Mouse (Mus musculus) midbrain, embryonic 11.5 days (tissue): ENCODE measurements at regions not wholly inside any gene's neighbourhood (a gene's known extent, or its start where the extent isn't known, plus 50 kb on each side); places are given as distances from the start of the nearest gene placed in this dataset.

Experiments
- ATAC-seq: fragments of 200-750 bp; cut with Nextera tagmentation; 2 replicates; pipeline ENCODE4 v1.8.0; 2017; ENCODE audit warnings: moderate TSS enrichment, moderate library complexity; ENCODE audit not compliant: low FRiP score
- DNase-seq: peaks from one replicate; pipeline ENCODE4 v3.0.0; 2015; ENCODE audit warnings: low spot score; ENCODE audit errors: missing footprints
- H3K27ac ChIP-seq: fragments of 300-500 bp; sonication (generic); 2 replicates; pipeline ENCODE4 v1.5.1; 2014; ENCODE audit warnings: low read depth, low read length
- H3K27me3 ChIP-seq: fragments of 300-500 bp; sonication (generic); 2 replicates; pipeline ENCODE4 v1.6.1; 2014; ENCODE audit warnings: mild to moderate bottlenecking, low read length, moderate library complexity, mixed read lengths; ENCODE audit not compliant: control insufficient read depth, insufficient read depth
- H3K36me3 ChIP-seq: fragments of 300-500 bp; sonication (generic); 2 replicates; pipeline ENCODE4 v1.6.1; 2014; ENCODE audit warnings: mild to moderate bottlenecking, low read length, moderate library complexity, mixed read lengths; ENCODE audit not compliant: control insufficient read depth, insufficient read depth
- H3K4me1 ChIP-seq: fragments of 300-500 bp; sonication (generic); 2 replicates; pipeline ENCODE4 v1.6.1; 2014; ENCODE audit warnings: low read length; ENCODE audit not compliant: control insufficient read depth, insufficient read depth
- H3K4me2 ChIP-seq: fragments of 300-500 bp; sonication (generic); 2 replicates; pipeline ENCODE4 v1.6.1; 2014; ENCODE audit warnings: mild to moderate bottlenecking, moderate library complexity
- H3K4me3 ChIP-seq: fragments of 300-500 bp; sonication (generic); 2 replicates; pipeline ENCODE4 v1.5.1; 2014; ENCODE audit warnings: low read depth, low read length
- H3K9ac ChIP-seq: fragments of 300-500 bp; sonication (generic); 2 replicates; pipeline ENCODE4 v1.6.1; 2014; ENCODE audit warnings: low read length
- H3K9me3 ChIP-seq: fragments of 300-500 bp; sonication (generic); 2 replicates; pipeline ENCODE4 v1.6.1; 2016; ENCODE audit warnings: low read length; ENCODE audit not compliant: control insufficient read depth
- WGBS: fragments of 180-500 bp; shearing (Covaris S2); extraction: QIAGEN DNeasy Blood & Tissue Kit; methylation state at CpG from one replicate; pipeline ENCODE4 v1.1.7; 2014; 5-methylcytosine and 5-hydroxymethylcytosine counted together

DNA sequence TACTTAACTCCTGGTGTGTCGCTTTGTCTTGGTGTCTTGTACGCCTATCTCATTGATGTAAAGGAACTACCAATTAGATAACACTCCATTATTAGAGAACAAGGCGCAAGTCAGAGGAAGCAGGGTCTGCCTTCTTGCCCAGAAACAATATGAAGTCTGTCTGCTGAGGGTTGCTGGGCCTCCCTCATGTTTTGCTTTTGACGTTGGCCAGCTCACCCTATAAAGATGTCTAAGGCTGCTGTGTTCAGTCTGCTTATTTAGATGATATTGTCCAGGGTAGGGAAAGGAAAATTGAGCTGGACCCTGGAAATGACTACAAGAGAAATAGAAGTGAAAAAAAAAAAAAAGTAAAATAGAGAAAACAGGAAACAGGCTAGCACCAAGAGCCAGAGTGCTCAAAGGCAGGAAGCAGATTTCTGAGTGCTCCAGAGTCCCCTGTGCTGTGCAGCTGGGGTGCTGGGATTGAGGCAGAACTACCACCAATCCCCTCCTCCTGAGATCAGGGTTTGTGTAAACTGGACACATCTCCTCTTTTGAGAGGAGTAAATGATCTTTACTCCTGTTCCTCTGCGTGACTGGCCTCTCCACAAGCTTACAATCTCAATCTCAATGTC is 429.0 kb upstream of the A1bg start:
- DNase-seq (no peak), ATAC-seq (no peak)
- no peaks in the 10 kb centered on the region for H3K27me3 ChIP-seq
- no peak overlapping the region for H3K4me3 ChIP-seq
- H3K36me3 ChIP-seq: no peaks in the 10 kb centered on the region
- H3K9me3 ChIP-seq: no peaks in the 10 kb centered on the region
- WGBS: 84% methylated on average over 5 of the region's 5 CpGs
- H3K9ac ChIP-seq: no peak overlapping the region
- H3K4me1 ChIP-seq: no peaks in the 10 kb centered on the region
- H3K4me2 ChIP-seq: no peak overlapping the region
- no peak overlapping the region for H3K27ac ChIP-seq

DNA sequence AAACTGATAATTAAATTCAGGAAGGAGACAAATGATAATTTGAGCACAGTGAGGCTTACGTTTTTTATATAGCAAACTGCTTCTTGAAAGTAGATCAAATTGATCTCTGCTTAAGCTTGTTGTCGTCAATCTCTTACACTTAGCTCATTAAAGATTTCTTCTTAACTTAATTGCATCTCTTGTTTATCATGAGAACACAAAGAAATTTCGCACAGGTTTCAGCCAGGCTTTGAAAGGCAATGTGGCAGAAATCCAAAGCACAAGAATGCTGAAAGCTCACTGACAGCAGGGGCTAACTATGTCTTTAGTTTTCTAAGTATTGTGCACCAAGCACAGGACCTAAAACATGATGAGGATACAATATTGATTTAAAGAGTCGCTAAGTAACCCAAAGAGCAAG is 422.3 kb upstream of the A1bg start:
- no peaks in the 10 kb centered on the region for H3K27me3 ChIP-seq
- no peak for ATAC-seq
- H3K27ac ChIP-seq: no peak overlapping the region
- H3K4me2 ChIP-seq: no peak overlapping the region
- no peak overlapping the region for H3K4me3 ChIP-seq
- no peaks in the 10 kb centered on the region for H3K9me3 ChIP-seq
- no peaks in the 10 kb centered on the region for H3K36me3 ChIP-seq
- 75% methylated on average over 4 of the region's 4 CpGs for WGBS
- DNase-seq: no peak
- H3K4me1 ChIP-seq: no peaks in the 10 kb centered on the region
- no peak overlapping the region for H3K9ac ChIP-seq

DNA sequence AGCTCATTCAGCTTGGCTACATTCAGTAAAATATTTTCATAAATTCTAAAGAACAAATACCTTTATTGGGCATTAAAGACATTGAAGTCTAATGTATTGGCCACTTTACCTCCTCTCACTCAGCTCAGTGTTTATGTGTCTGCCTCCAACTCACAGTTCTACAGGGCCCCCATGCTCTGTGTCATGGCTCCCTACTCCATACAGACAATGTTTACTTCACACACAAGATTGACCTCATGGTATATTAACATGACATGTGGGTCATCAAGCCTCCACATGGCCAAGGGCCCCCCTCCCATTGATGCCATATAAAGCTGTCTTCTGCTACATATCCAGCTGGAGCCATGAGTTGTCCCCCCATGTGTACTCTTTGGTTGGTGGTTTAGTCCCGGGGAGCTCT is 419.8 kb upstream of the A1bg start:
- ATAC-seq (no peak), DNase-seq (no peak)
- no peak overlapping the region for H3K9ac ChIP-seq
- no peaks in the 10 kb centered on the region for H3K27me3 ChIP-seq
- no peak overlapping the region for H3K4me2 ChIP-seq
- no peaks in the 10 kb centered on the region for H3K9me3 ChIP-seq
- H3K27ac ChIP-seq: no peak overlapping the region
- H3K4me3 ChIP-seq: no peak overlapping the region
- no peaks in the 10 kb centered on the region for H3K36me3 ChIP-seq
- 70% methylated on average over 1 of the region's 1 CpGs for WGBS
- H3K4me1 ChIP-seq: no peaks in the 10 kb centered on the region

DNA sequence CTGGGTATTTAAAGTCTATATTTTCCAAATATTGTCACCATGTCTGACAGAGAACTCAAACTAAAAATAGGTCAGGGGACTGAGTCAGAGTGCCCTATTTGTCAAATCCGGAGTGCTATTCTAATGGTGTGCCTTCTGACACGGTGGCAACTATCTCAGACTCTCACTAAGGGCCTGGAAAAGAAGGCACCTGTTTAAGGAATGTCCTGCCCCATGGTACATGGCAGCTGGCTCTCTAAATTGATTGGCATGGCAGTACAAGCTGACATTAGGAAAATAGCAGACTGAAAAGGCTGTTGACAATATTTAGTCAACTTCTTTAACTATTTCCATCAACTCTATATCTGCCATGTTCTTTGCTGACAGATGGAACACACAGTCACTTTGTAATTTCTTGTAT is 405.1 kb upstream of the A1bg start:
- ATAC-seq (no peak), DNase-seq (no peak)
- H3K36me3 ChIP-seq: no peaks in the 10 kb centered on the region
- WGBS: 95% methylated on average over 2 of the region's 2 CpGs
- no peaks in the 10 kb centered on the region for H3K9me3 ChIP-seq
- no peak overlapping the region for H3K9ac ChIP-seq
- no peaks in the 10 kb centered on the region for H3K4me1 ChIP-seq
- H3K27me3 ChIP-seq: no peaks in the 10 kb centered on the region
- H3K27ac ChIP-seq: no peak overlapping the region
- no peak overlapping the region for H3K4me3 ChIP-seq
- H3K4me2 ChIP-seq: no peak overlapping the region

DNA sequence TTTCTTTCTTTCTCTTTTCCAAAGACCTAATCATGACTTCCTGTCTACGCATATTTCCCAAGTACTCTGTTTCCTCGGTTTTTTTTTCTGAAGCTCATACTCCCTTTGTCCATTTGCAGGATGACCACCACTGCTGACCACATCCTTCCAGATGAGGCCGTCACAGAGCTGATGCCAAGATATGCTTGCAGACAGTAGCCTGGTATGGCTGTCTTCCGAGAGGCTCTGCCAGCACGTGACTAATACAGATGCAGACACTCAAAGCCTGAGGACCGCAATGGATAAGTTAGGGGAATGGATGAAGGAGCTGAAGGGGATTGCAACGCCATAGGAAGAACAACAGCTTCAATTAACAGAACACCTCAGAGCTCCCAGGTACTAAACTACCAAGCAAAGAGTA is 399.4 kb upstream of the A1bg start:
- Histone ChIP-seq H3K27me3 (no peaks in the 10 kb centered on the region), H3K4me2 (no peak overlapping the region), H3K36me3 (no peaks in the 10 kb centered on the region), H3K9ac (no peak overlapping the region), H3K4me3 (no peak overlapping the region), H3K4me1 (no peaks in the 10 kb centered on the region), H3K9me3 (no peaks in the 10 kb centered on the region), H3K27ac (no peak overlapping the region)
- WGBS: 91% methylated on average over 7 of the region's 7 CpGs
- ATAC-seq (no peak), DNase-seq (no peak)

DNA sequence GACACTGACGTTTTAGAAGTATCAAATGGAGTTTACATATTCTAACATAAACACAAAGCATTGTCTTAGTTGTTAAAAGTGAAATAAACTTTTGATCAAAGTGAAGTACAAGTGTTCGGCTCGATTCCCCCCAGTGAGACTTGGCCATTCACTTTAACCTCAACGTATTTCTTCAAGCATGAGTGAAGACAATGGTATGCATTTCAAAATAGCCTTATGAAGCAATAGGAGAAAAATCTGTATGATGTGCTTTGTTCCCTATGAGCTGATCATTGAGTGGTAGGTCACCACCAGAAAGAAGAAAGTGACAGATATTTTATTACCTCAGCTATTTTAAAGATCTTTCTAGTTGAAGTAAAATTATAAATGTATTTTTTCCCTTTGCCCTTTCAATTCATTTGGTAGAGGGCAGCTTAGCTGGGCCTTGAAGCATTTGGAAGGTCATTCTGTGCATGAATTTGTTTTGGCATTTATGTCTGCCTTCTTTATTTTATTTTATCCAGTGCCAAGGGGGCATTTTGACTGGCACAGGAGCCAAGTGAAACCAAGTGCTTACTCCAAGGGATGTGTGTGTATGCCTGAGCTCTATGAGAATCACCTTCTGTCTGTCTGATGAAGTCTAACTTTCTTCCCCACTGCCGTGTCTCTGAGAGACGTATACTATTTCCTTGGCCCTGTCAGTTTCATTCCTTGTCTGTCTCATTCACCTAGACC is 386.8 kb upstream of the A1bg start:
- Histone ChIP-seq H3K4me1 (no peaks in the 10 kb centered on the region), H3K9me3 (no peaks in the 10 kb centered on the region), H3K36me3 (no peaks in the 10 kb centered on the region), H3K4me2 (no peak overlapping the region), H3K9ac (no peak overlapping the region), H3K4me3 (no peak overlapping the region), H3K27ac (no peak overlapping the region), H3K27me3 (no peaks in the 10 kb centered on the region)
- DNase-seq (no peak), ATAC-seq (no peak)
- 83% methylated on average over 6 of the region's 6 CpGs for WGBS

DNA sequence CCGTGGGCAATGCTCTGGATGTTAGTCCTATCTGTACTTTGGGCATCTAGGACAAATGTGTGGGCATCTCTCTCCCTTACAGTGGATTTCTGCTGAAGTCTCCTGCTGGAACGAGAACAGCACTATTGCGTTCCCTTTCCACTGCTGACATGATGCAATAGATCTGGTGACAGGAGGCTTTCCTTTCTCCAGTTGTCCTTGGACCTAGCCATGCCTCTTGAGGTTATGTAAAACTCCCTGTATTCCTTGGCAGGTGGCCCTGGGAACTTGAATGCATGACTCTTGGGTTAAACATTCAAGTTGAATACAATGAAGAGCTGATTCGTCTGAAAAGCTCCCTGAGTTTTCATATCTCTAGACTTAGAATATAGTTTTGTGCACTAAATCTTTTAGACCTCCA is 386.1 kb upstream of the A1bg start:
- Histone ChIP-seq H3K9me3 (no peaks in the 10 kb centered on the region), H3K27me3 (no peaks in the 10 kb centered on the region), H3K4me1 (no peaks in the 10 kb centered on the region), H3K27ac (no peak overlapping the region), H3K36me3 (no peaks in the 10 kb centered on the region), H3K4me2 (no peak overlapping the region), H3K9ac (no peak overlapping the region), H3K4me3 (no peak overlapping the region)
- DNase-seq (no peak), ATAC-seq (no peak)
- 86% methylated on average over 4 of the region's 4 CpGs for WGBS

DNA sequence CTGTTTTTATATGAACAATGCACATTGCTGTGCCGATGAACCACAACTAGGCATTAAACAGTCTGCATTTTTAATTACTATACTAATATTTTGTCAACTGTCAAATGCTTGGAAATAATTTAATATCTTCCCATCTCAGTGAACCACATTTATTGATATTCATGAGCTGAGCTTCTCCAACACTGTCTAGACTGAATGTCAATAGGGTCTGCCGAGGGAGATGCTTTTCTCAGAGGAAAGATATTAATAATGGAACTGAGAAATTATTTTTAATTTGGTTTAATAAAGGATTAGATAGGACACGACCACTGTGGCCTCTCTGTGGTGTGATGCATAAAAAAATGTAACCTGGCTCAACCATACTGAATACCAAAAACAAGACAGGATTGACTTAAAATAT is 381.7 kb upstream of the A1bg start:
- 79% methylated on average over 3 of the region's 3 CpGs for WGBS
- Histone ChIP-seq H3K9ac (no peak overlapping the region), H3K27ac (no peak overlapping the region), H3K4me3 (no peak overlapping the region), H3K4me2 (no peak overlapping the region), H3K4me1 (no peaks in the 10 kb centered on the region), H3K9me3 (no peaks in the 10 kb centered on the region), H3K27me3 (no peaks in the 10 kb centered on the region), H3K36me3 (no peaks in the 10 kb centered on the region)
- ATAC-seq: no peak
- DNase-seq: no peak

DNA sequence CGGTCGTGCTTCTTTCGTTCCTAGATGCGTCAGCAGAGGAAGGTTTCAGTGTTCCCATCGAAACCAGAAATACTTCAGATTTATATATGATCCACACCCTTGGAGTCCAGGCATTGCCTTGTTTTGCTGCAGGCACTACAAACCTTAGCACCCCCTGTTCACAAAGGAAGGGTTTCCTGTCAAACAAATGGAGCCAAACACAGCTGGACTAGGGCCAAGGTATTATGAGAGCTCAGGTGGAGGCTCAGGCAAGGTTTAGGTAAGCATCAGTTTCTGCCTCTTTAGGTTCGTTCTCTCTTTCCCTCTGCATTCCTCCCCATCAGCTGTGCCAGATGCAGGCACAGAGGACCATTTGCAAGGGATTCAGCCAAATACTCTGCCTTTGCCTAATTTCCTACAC is 377.0 kb upstream of the A1bg start:
- no peaks in the 10 kb centered on the region for H3K4me1 ChIP-seq
- no peak overlapping the region for H3K9ac ChIP-seq
- no peaks in the 10 kb centered on the region for H3K36me3 ChIP-seq
- 92% methylated on average over 6 of the region's 6 CpGs for WGBS
- H3K27me3 ChIP-seq: no peaks in the 10 kb centered on the region
- ATAC-seq (no peak), DNase-seq (no peak)
- no peak overlapping the region for H3K4me3 ChIP-seq
- H3K27ac ChIP-seq: no peak overlapping the region
- no peaks in the 10 kb centered on the region for H3K9me3 ChIP-seq
- no peak overlapping the region for H3K4me2 ChIP-seq
